Mouse (Mus musculus): Measurements from ENCODE around the gene Uhrf1.
A peak's percentile ranks its signal among the peaks of the same experiment; 100 is the strongest.

DNA sequence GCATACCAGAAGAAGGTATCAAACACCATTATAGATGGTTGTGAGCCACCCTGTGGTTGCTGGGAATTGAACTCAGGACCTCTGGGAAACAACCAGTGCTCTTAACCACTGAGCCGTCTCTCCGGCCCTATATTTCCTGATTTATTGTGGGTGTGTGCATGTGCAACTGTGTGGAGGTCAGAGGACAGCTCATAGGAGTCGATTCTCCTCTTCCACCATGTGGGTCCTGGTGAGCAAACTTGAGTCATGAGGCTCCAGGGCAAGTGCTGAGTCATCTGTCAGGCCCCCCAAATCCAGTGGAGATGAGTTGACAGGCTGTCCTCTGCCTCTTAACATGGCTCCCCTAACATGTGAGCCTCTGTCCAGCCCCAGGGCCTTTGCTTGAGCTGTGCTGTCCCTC lies 37.3 kb upstream of the Uhrf1 start:
- TF ChIP-seq TCF12 (IDR thresholded peaks at IDR 0.05; ENCODE audit: low read depth, low read length) (no peak), GATA1 (IDR thresholded peaks at IDR 0.05; ENCODE audit: low read depth, low read length) (no peak), CTCF (IDR thresholded peaks at IDR 0.05 in 2 of 3, conservative IDR thresholded peaks at IDR 0.05 in 1 of 3; ENCODE audit: control insufficient read depth in 1 of 3, insufficient read depth in 1 of 3, low read depth in 2 of 3, low read length in 3 of 3, poor library complexity in 1 of 3, severe bottlenecking in 1 of 3) (no peak), E2F4 (IDR thresholded peaks at IDR 0.05; ENCODE audit: borderline replicate concordance, low read depth, low read length) (no peak), TBP (IDR thresholded peaks at IDR 0.05; ENCODE audit: low read depth, low read length) (no peak), POLR2A (IDR thresholded peaks at IDR 0.05; ENCODE audit: control insufficient read depth in 1 of 2, insufficient read depth in 1 of 2, low read depth in 1 of 2, low read length in 2 of 2, poor library complexity in 1 of 2) (0 out of 4 replicates have a peak, but pooled peaks of 1 of the 2 experiments have one; percentile 25), TAL1 (IDR thresholded peaks at IDR 0.05; ENCODE audit: low read length) (no peak), JUND (IDR thresholded peaks at IDR 0.05; ENCODE audit: low read depth, low read length) (no peak), CHD2 (IDR thresholded peaks at IDR 0.05; ENCODE audit: low read length) (no peak), NRF1 (IDR thresholded peaks at IDR 0.05; ENCODE audit: insufficient read depth, low read depth, low read length, poor library complexity, severe bottlenecking) (no peak), HCFC1 (IDR thresholded peaks at IDR 0.05; ENCODE audit: low read depth, low read length) (no peak), EP300 (IDR thresholded peaks at IDR 0.05; ENCODE audit: low read depth in 1 of 2, low read length in 2 of 2) (no peak), ZNF384 (IDR thresholded peaks at IDR 0.05; ENCODE audit: low read depth, low read length) (no peak), USF2 (IDR thresholded peaks at IDR 0.05; ENCODE audit: borderline replicate concordance in 1 of 2, insufficient read depth in 1 of 2, low read depth in 1 of 2, low read length in 2 of 2) (no peak)
